Mouse (Mus musculus) megakaryocyte-erythroid progenitor cell, adult 5-6 weeks (primary cell): ENCODE results near the gene Zfp609. TPM values are rescaled to one million over a fixed set of nuclear protein-coding genes. Genes with fewer than 3 reads are reported as not detected.
"Not testable (repeated sequence)": the region's sequence is repeated elsewhere in the genome, so short reads cannot be mapped to it uniquely, and the experiment has no call there.

Source experiments
- ATAC-seq: replicated peaks from 2 replicates; pipeline ENCODE4 v1.8.0; 2016; ENCODE audit warnings: mild to moderate bottlenecking, inconsistent platforms; ENCODE audit not compliant: severe bottlenecking, poor library complexity, low FRiP score, low TSS enrichment
- total RNA-seq, 2 experiments: library from RNA; stranded (forward) in 1 of 2; stranded (reverse) in 1 of 2; fragments of 200-1000, 215-1000 nt in 1 of 2; fragments of >200 nt in 1 of 2; fragmentation: Nextera tagmentation in 1 of 2; gene quantifications; 2 replicates each; pipeline ENCODE4 v1.2.3; 2014 to 2017

The Zfp609 gene
- total RNA-seq, 2 experiments from 2014 or later, result 13.8 to 25.5 TPM

DNA sequence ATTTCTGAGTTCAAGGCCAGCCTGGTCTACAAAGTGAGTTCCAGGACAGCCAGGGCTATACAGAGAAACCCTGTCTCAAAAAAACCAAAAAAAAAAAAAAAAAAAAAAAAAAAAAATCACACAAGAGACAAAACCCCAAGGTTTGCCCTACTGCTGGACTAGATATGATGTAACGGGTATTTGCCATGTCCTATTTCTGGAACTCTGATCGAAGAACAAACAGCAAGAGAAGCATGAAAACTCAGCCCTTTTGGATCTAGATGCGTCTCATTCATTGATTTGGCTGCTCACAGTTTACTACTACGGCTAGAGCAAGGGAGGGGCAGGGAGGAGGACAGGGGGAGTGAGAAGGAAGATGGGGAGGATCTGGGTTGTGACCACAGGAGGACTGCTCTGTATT lies 5.4 kb downstream of the Zfp609 start:
- no peak for ATAC-seq

DNA sequence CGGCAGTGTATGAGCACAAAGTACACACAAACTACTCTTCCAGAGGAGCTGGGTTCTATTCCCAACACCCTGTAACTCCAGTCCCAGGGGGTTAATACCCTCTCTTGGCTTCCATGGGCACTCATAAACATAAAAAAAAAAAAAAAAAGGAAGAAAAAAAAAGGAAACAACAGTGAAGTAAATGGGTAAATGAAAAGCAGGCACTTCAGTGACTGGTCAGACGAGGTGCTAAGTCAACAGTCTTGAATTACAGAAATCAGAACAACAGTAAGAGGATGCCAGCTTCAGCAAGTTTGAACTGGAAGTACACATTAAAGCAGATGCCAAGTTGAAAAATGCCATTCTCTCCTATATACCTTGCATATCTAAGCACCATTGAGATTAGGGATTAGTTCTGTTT lies 7.1 kb downstream of the Zfp609 start:
- no peak for ATAC-seq

DNA sequence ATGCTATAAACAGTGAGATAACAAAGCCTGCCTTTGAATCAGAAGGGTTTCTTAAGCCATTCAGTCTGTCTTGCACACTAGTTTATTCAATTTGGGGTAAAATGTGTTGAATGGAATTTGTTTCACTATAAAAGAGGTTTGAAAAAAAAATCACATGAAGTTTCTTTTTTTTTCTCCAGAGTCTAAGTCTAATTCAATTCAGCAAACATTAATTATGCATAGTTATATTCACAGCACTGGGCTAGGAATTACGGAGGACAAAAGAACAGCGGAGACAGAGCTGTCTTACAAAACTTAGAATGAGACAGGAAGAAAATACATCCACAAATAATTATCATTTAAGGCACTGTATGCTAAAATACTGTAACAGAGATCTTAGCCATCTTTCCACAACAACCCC lies 9.0 kb downstream of the Zfp609 start:
- no peak for ATAC-seq

DNA sequence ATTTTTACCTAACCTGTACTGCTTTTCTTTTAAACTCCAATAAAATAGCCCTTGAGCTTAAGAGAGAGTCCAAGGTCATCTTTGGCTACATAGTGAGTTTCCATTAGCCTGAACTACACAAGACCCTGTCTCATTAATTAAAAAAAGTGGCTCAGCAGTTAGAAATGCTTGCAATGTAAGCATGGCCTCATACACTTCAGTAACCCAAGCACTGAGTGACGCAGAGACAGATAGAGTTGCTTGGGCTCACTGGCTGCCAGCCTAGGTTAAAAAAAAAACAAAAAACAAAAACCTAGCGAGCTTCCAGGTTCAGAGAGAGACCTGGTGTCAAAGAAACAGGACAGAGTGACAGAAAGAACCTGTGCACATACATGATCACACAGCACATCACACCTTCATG lies 14.5 kb downstream of the Zfp609 start:
- ATAC-seq, result no peak

- no peak for ATAC-seq
Observed at GRCm38 (mm10) chr9:65811784-65812183, 15.6 kb downstream of the Zfp609 start.

DNA sequence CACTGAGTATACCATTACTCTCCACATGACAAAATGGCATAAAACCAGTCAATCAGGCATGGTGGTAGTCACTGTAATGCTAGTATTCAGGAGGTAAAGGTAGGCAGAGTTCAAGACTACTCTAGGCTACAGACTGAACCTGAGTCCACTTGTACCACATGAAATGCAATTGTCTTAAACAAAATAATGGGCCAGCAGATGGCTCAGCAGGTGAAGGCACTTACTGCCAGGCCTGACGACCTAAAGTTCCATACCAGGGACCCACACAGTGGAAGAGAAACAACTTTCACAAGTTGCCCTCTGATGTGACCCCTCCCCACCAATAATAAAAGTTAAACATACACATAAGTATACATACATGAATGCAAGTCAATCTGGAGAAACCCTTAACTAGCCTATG lies 19.5 kb downstream of the Zfp609 start:
- ATAC-seq, result no peak

DNA sequence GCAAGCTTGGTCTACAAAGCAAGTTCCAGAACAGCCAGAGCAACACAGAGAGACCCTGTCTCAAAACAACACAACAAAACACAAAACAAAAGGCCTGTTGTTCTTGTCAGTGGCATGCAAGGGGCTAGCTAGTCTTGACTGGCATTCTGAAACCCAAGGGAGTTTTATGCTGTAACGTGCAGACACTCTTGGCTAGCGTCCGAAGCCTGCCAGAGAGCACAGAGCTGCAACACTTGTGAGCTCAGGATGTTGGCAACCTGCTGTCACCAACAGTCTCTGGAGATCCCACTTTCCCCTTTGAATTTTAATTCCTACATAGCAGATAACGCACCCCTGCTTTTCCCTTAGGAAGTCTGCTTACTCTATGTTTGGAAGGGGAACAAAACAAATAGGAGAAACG lies 20.1 kb downstream of the Zfp609 start:
- no peak for ATAC-seq

GRCm38 (mm10) chr9:65799770-65800169 lies 27.6 kb downstream of the Zfp609 start:
- ATAC-seq, result no peak

GRCm38 (mm10) chr9:65795651-65796050 lies 31.7 kb downstream of the Zfp609 start:
- ATAC-seq, result no peak

GRCm38 (mm10) chr9:65794313-65794712 lies 33.1 kb downstream of the Zfp609 start:
- ATAC-seq, result no peak

GRCm38 (mm10) chr9:65793506-65793905 lies 33.9 kb downstream of the Zfp609 start:
- ATAC-seq, result no peak

DNA sequence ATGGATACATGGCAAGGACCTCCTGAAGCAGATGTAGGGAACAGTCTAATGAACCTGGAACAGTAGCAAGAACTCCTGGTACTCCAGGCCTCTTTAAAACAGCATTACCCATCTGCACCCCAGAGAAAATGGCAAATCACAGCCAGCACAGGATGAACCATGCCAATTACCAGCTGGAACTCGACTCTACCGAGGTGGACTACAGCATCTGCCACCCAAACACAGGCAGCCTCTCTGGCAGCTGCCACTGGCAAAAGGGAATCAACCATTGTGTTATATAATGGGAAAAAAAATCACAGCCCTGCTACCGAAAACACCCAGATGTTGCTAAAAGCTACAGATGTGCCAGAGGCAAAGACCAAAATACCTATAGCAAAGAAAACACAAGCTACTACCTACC lies 34.3 kb downstream of the Zfp609 start:
- no peak for ATAC-seq

GRCm38 (mm10) chr9:65791846-65792245 lies 35.5 kb downstream of the Zfp609 start:
- ATAC-seq, result no peak

DNA sequence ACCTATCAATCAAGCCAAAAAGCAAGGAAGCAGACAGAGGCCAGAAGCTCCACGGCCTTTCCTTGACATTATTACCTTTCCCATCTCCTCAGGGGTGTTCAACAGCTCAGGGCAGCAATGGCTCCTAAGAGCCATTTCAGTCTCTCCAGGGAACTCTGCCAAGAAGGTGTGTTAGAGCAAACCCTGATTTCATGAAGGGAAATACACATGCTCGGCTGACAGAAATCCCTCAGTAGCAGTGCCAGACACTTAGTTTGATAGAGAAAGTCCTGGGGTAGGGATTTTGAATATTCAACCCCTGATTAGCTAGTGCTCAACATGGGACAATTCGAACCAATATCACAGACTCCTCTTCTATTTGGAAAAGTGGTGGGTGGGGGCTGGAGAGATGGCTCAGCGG lies 36.3 kb downstream of the Zfp609 start:
- ATAC-seq, result no peak

- ATAC-seq, result no peak
Observed at GRCm38 (mm10) chr9:65789788-65790187, 37.6 kb downstream of the Zfp609 start.

DNA sequence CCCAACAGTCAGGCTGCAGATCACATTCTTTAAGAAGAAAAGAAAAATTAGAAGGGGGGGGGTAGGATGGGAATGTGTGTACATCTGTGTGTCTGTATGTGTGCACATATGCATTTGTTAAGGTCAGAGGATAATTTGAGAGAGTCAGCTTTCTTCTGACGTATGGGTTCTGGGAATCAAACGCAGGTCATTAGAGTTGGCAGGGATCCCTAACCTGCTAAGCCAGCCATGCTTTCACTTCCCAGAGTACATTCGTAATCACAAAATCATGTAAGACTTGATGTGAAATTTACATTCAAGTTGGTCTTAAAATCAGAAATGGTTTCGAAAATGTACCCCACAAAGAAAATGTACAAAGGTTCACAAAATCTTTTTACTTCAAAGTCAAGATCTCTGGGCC lies 38.8 kb downstream of the Zfp609 start:
- ATAC-seq, result no peak

DNA sequence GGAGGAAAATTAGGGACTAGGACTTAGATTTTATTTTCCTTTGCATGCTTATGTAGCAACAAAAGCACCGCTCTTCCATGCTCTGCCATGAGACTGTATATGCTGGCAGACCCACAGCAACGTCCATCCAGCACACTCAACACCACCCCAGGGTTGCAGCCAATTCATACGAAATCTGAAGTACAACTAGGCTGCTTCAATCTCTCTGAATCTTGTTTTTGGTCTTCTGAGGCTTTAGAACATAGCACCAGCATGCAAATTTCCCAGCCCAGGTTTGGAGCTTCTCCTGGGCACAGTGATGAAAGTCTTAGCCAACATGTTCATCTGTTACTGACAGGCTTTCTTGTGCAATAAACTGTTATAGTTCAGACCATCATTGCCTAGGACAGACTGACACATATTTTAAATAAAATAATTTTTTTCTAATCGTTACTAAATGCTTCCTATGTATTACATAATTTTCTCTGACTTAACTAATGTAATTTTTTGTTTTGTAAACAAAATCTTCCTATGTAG lies 39.5 kb downstream of the Zfp609 start:
- ATAC-seq, result 0 out of 2 replicates have a peak, but pooled peaks have one; percentile 7

GRCm38 (mm10) chr9:65786885-65787787 lies 40.2 kb downstream of the Zfp609 start:
- ATAC-seq, result peak; percentile 94

- ATAC-seq, result peak; percentile 77
Observed at GRCm38 (mm10) chr9:65785772-65786368, 41.5 kb downstream of the Zfp609 start.

GRCm38 (mm10) chr9:65779619-65780018 lies 47.7 kb downstream of the Zfp609 start:
- ATAC-seq, result not testable (repeated sequence)
